Mouse (Mus musculus) MEL (cell line): ENCODE measurements around the gene Lgals3. TPM values are rescaled to one million over a fixed set of nuclear protein-coding genes. Genes with fewer than 3 reads are reported as not detected.

Experiments used
- DNase-seq: peaks from one replicate; pipeline ENCODE4 v3.0.0; 2011; ENCODE audit warnings: low read depth, low spot score
- H3K27ac ChIP-seq: 2 replicates; pipeline ENCODE4 v1.5.1; 2012; ENCODE audit warnings: low read depth, mild to moderate bottlenecking, control low read depth, low read length, moderate library complexity; ENCODE audit not compliant: control insufficient read depth
- H3K27me3 ChIP-seq, 2 experiments: fragments of 150-350 bp in 1 of 2; sonication (generic) in 1 of 2; 2 replicates each; pipeline ENCODE4 v1.6.1; 2012; ENCODE audit warnings: low read length in 2 of 2, mild to moderate bottlenecking in 2 of 2, improper control_type of control experiment in 1 of 2, moderate library complexity in 1 of 2; ENCODE audit not compliant: insufficient read depth in 2 of 2, control insufficient read depth in 1 of 2
- H3K36me3 ChIP-seq, 2 experiments: 2 replicates each; pipeline ENCODE4 v1.6.1; 2012 to 2014; ENCODE audit warnings: low read length in 2 of 2, improper control_type of control experiment in 1 of 2, inconsistent platforms in 1 of 2, mild to moderate bottlenecking in 1 of 2; ENCODE audit not compliant: insufficient read depth in 2 of 2, control insufficient read depth in 1 of 2
- H3K4me1 ChIP-seq, 2 experiments: fragments of 150-350 bp in 1 of 2; sonication (generic) in 1 of 2; 2 replicates each; pipeline ENCODE4 v1.6.1; 2012; ENCODE audit warnings: low read length in 2 of 2, improper control_type of control experiment in 1 of 2, mild to moderate bottlenecking in 1 of 2; ENCODE audit not compliant: insufficient read depth in 2 of 2, control insufficient read depth in 1 of 2
- H3K4me3 ChIP-seq, 2 experiments: fragments of 150-350 bp in 1 of 2; sonication (generic) in 1 of 2; 2 replicates each; pipeline ENCODE4 v1.5.1; 2012; ENCODE audit warnings: low read depth in 2 of 2, low read length in 2 of 2, mild to moderate bottlenecking in 2 of 2, moderate library complexity in 2 of 2, control low read depth in 1 of 2, improper control_type of control experiment in 1 of 2; ENCODE audit not compliant: control insufficient read depth in 1 of 2, insufficient read depth in 1 of 2
- H3K79me2 ChIP-seq: 2 replicates; pipeline ENCODE4 v1.6.1; 2012; ENCODE audit warnings: mild to moderate bottlenecking, low read length, moderate library complexity; ENCODE audit not compliant: control insufficient read depth, poor library complexity, insufficient read depth
- H3K9ac ChIP-seq: 2 replicates; pipeline ENCODE4 v1.6.1; 2012; ENCODE audit warnings: low read depth, mild to moderate bottlenecking, control low read depth, low read length, moderate library complexity; ENCODE audit not compliant: control insufficient read depth, poor library complexity, severe bottlenecking
- H3K9me3 ChIP-seq: fragments of 150-350 bp; sonication (generic); replicated peaks from 2 replicates; pipeline ENCODE4 v1.6.1; 2012; ENCODE audit warnings: mild to moderate bottlenecking, low read length, improper control_type of control experiment, moderate library complexity; ENCODE audit not compliant: insufficient read depth
- CHD2 ChIP-seq: IDR thresholded peaks from 2 replicates; pipeline ENCODE4 v1.6.1; 2011; ENCODE audit warnings: low read length, improper control_type of control experiment
- CTCF ChIP-seq, 3 experiments: IDR thresholded peaks in 2 of 3; conservative IDR thresholded peaks in 1 of 3; 2 replicates each; pipeline ENCODE4 v1.5.1; 2011 to 2012; ENCODE audit warnings: low read length in 3 of 3, low read depth in 2 of 3, mild to moderate bottlenecking in 2 of 3, improper control_type of control experiment in 1 of 3, inconsistent platforms in 1 of 3, mixed read lengths in 1 of 3, moderate library complexity in 1 of 3; ENCODE audit not compliant: control insufficient read depth in 1 of 3, insufficient read depth in 1 of 3, poor library complexity in 1 of 3, severe bottlenecking in 1 of 3
- E2F4 ChIP-seq: IDR thresholded peaks from 2 replicates; pipeline ENCODE4 v1.6.1; 2011; ENCODE audit warnings: low read depth, low read length, improper control_type of control experiment, borderline replicate concordance
- ELF1 ChIP-seq: IDR thresholded peaks from 2 replicates; pipeline ENCODE4 v1.6.1; 2014; ENCODE audit warnings: low read depth, mild to moderate bottlenecking, inconsistent platforms, low read length, improper control_type of control experiment, moderate library complexity
- ETS1 ChIP-seq: IDR thresholded peaks from 2 replicates; pipeline ENCODE4 v1.6.1; 2012; ENCODE audit warnings: low read depth, mild to moderate bottlenecking, inconsistent platforms, low read length, improper control_type of control experiment, moderate library complexity
- GATA1 ChIP-seq: IDR thresholded peaks from 2 replicates; pipeline ENCODE4 v1.6.1; 2011; ENCODE audit warnings: low read depth, low read length, improper control_type of control experiment
- HCFC1 ChIP-seq: IDR thresholded peaks from 2 replicates; pipeline ENCODE4 v1.6.1; 2012; ENCODE audit warnings: low read depth, mild to moderate bottlenecking, inconsistent platforms, low read length, improper control_type of control experiment, moderate library complexity
- MAFK ChIP-seq: IDR thresholded peaks from 2 replicates; pipeline ENCODE4 v1.6.1; 2011; ENCODE audit warnings: low read depth, mild to moderate bottlenecking, low read length, improper control_type of control experiment, borderline replicate concordance
- MAZ ChIP-seq: IDR thresholded peaks from 2 replicates; pipeline ENCODE4 v1.6.1; 2012; ENCODE audit warnings: low read depth, mild to moderate bottlenecking, inconsistent platforms, low read length, improper control_type of control experiment
- MYB ChIP-seq: IDR thresholded peaks from 2 replicates; pipeline ENCODE4 v1.6.1; 2011; ENCODE audit warnings: mild to moderate bottlenecking, low read depth, low read length, improper control_type of control experiment
- MYC ChIP-seq: IDR thresholded peaks from 2 replicates; pipeline ENCODE4 v1.6.1; 2011; ENCODE audit warnings: low read depth, mild to moderate bottlenecking, low read length, improper control_type of control experiment, moderate library complexity
- NELFE ChIP-seq: IDR thresholded peaks from 2 replicates; pipeline ENCODE4 v1.6.1; 2011; ENCODE audit warnings: low read depth, low read length, improper control_type of control experiment
- POLR2A ChIP-seq, 2 experiments: IDR thresholded peaks; 2 replicates each; pipeline ENCODE4 v1.6.1; 2011 to 2012; ENCODE audit warnings: low read length in 2 of 2, mild to moderate bottlenecking in 2 of 2, control low read depth in 1 of 2, improper control_type of control experiment in 1 of 2, low read depth in 1 of 2, moderate library complexity in 1 of 2; ENCODE audit not compliant: control insufficient read depth in 1 of 2, insufficient read depth in 1 of 2, poor library complexity in 1 of 2
- POLR2AphosphoS5 ChIP-seq: IDR thresholded peaks from 2 replicates; pipeline ENCODE4 v1.6.1; 2012; ENCODE audit warnings: low read depth, borderline replicate concordance, mild to moderate bottlenecking, inconsistent platforms, low read length, moderate library complexity, mixed read lengths
- RAD21 ChIP-seq: IDR thresholded peaks from 2 replicates; pipeline ENCODE4 v1.6.1; 2011; ENCODE audit warnings: mild to moderate bottlenecking, low read depth, low read length, improper control_type of control experiment
- RCOR1 ChIP-seq: IDR thresholded peaks from 2 replicates; pipeline ENCODE4 v1.6.1; 2012; ENCODE audit warnings: low read depth, mild to moderate bottlenecking, inconsistent platforms, low read length, improper control_type of control experiment
- SIN3A ChIP-seq: IDR thresholded peaks from 2 replicates; pipeline ENCODE4 v1.6.1; 2012; ENCODE audit warnings: low read length, improper control_type of control experiment, inconsistent platforms
- SMC3 ChIP-seq: IDR thresholded peaks from 2 replicates; pipeline ENCODE4 v1.6.1; 2011; ENCODE audit warnings: low read depth, low read length, improper control_type of control experiment
- TAL1 ChIP-seq: IDR thresholded peaks from 2 replicates; pipeline ENCODE4 v1.6.1; 2012; ENCODE audit warnings: mild to moderate bottlenecking, inconsistent platforms, low read length, moderate library complexity, mixed read lengths
- TCF12 ChIP-seq: IDR thresholded peaks from 2 replicates; pipeline ENCODE4 v1.6.1; 2014; ENCODE audit warnings: low read depth, mild to moderate bottlenecking, inconsistent platforms, low read length, improper control_type of control experiment, moderate library complexity
- ZC3H11A ChIP-seq: IDR thresholded peaks from 2 replicates; pipeline ENCODE4 v1.6.1; 2012; ENCODE audit warnings: low read depth, mild to moderate bottlenecking, inconsistent platforms, low read length, improper control_type of control experiment
- ZNF384 ChIP-seq: IDR thresholded peaks from 2 replicates; pipeline ENCODE4 v1.6.1; 2012; ENCODE audit warnings: low read depth, mild to moderate bottlenecking, inconsistent platforms, low read length, improper control_type of control experiment
- polyA plus RNA-seq, 2 experiments: library from polyadenylated mRNA; stranded (reverse) in 1 of 2; unstranded in 1 of 2; fragments of >175 nt in 1 of 2; fragments of >200 nt in 1 of 2; gene quantifications; 2 replicates each; pipeline versions ENCODE4 v1.2.1 to v1.2.4; 2012; ENCODE audit warnings: low replicate concordance in 2 of 2, low read depth in 1 of 2; ENCODE audit not compliant: insufficient read length in 2 of 2, insufficient read depth in 1 of 2, missing spikeins in 1 of 2
- total RNA-seq: library from RNA; depleted of rRNA; stranded (reverse); fragments of 300-350 nt; gene quantifications from 2 replicates; pipeline ENCODE4 v1.2.3, GENCODE M21; 2012

Lgals3 gene
- total and polyA plus RNA-seq, 3 experiments = 0.12 to 1.8 TPM; not detected in 1

GRCm38 (mm10) chr14:47419034-47419625 is 51.6 kb downstream of the Lgals3 start:
- no peak for TF ChIP-seq TAL1
- TF ChIP-seq SIN3A = no peak
- no peak for TF ChIP-seq ELF1
- TF ChIP-seq POLR2AphosphoS5 = no peak
- TF ChIP-seq ETS1 = 0 out of 2 replicates have a peak, but pooled peaks have one; percentile 4
- TF ChIP-seq CHD2 = no peak
- no peak for TF ChIP-seq RAD21
- TF ChIP-seq MAFK = no peak
- TF ChIP-seq POLR2A (IDR thresholded peaks at IDR 0.05; ENCODE audit: control insufficient read depth in 1 of 2, insufficient read depth in 1 of 2, low read depth in 1 of 2, low read length in 2 of 2, poor library complexity in 1 of 2) = no peak
- TF ChIP-seq HCFC1 = no peak
- TF ChIP-seq TCF12 = 0 out of 2 replicates have a peak, but pooled peaks have one; percentile 19
- TF ChIP-seq CTCF (IDR thresholded peaks at IDR 0.05 in 2 of 3, conservative IDR thresholded peaks at IDR 0.05 in 1 of 3; ENCODE audit: control insufficient read depth in 1 of 3, insufficient read depth in 1 of 3, low read depth in 2 of 3, low read length in 3 of 3, poor library complexity in 1 of 3, severe bottlenecking in 1 of 3) = no peak
- no peak for TF ChIP-seq ZC3H11A
- no peak for TF ChIP-seq RCOR1
- no peak; the same call in 1 of the 2 replicates for TF ChIP-seq NELFE
- no peak for TF ChIP-seq E2F4
- peak; percentile 92 for TF ChIP-seq ZNF384
- TF ChIP-seq MYC = no peak
- no peak for TF ChIP-seq MAZ
- TF ChIP-seq GATA1 = peak; percentile 35; the same call in 1 of the 2 replicates
- TF ChIP-seq MYB = peak; percentile 69
- no peak for TF ChIP-seq SMC3
- Histone ChIP-seq H3K79me2 (peaks cover 10% of the 10 kb centered on the region), H3K4me3 (peak overlapping the region; percentile 36 to 61), H3K4me1 (peaks cover 0 to 8% of the 10 kb centered on the region in 2 experiments; a peak in 2 of 4 replicates), H3K9me3 (no peaks in the 10 kb centered on the region), H3K27me3 (no peaks in the 10 kb centered on the region), H3K36me3 (peaks cover 2 to 3% of the 10 kb centered on the region in 2 experiments; a peak in 2 of 4 replicates), H3K9ac (peak overlapping the region; percentile 72), H3K27ac (peak overlapping the region; percentile 68)
- peak; percentile 55 for DNase-seq
